Mouse (Mus musculus) heart, embryonic 11.5 days (tissue): ENCODE data around the gene Tom1l2. TPM values are rescaled to one million over a fixed set of nuclear protein-coding genes. Genes with fewer than 3 reads are reported as not detected.

ENCODE experiments used
- ATAC-seq: fragments of 200-750 bp; cut with Nextera tagmentation; replicated peaks from 2 replicates; pipeline ENCODE4 v1.8.0; 2017; ENCODE audit warnings: moderate library complexity; ENCODE audit not compliant: insufficient number of reproducible peaks, low FRiP score, low TSS enrichment
- H3K27ac ChIP-seq: fragments of 300-500 bp; sonication (generic); 2 replicates; pipeline ENCODE4 v1.5.1; 2014; ENCODE audit warnings: mild to moderate bottlenecking, low read depth, low read length
- H3K27me3 ChIP-seq: fragments of 300-500 bp; sonication (generic); 2 replicates; pipeline ENCODE4 v1.6.1; 2014; ENCODE audit warnings: mild to moderate bottlenecking, low read length, mixed read lengths; ENCODE audit not compliant: control insufficient read depth, insufficient read depth
- H3K36me3 ChIP-seq: fragments of 300-500 bp; sonication (generic); 2 replicates; pipeline ENCODE4 v1.6.1; 2014; ENCODE audit warnings: mild to moderate bottlenecking, low read length, moderate library complexity, mixed read lengths; ENCODE audit not compliant: control insufficient read depth, insufficient read depth
- H3K4me1 ChIP-seq: fragments of 300-500 bp; sonication (generic); 2 replicates; pipeline ENCODE4 v1.6.1; 2014; ENCODE audit warnings: low read length; ENCODE audit not compliant: control insufficient read depth, insufficient read depth
- H3K4me2 ChIP-seq: fragments of 300-500 bp; sonication (generic); 2 replicates; pipeline ENCODE4 v1.6.1; 2014; ENCODE audit warnings: mild to moderate bottlenecking, moderate library complexity
- H3K4me3 ChIP-seq: fragments of 300-500 bp; sonication (generic); 2 replicates; pipeline ENCODE4 v1.5.1; 2014; ENCODE audit warnings: low read depth, low read length
- H3K9ac ChIP-seq: fragments of 300-500 bp; sonication (generic); 2 replicates; pipeline ENCODE4 v1.6.1; 2014; ENCODE audit warnings: mild to moderate bottlenecking, low read depth, low read length, moderate library complexity
- H3K9me3 ChIP-seq: fragments of 300-500 bp; sonication (generic); replicated peaks from 2 replicates; pipeline ENCODE4 v1.6.1; 2016; ENCODE audit warnings: low read length; ENCODE audit not compliant: control insufficient read depth
- WGBS: fragments of 180-500 bp; shearing (Covaris S2); extraction: QIAGEN DNeasy Blood & Tissue Kit; methylation state at CpG from one replicate; pipeline ENCODE4 v1.1.7; 2014; ENCODE audit not compliant: insufficient replicate concordance; 5-methylcytosine and 5-hydroxymethylcytosine counted together
- polyA plus RNA-seq: library from polyadenylated mRNA; unstranded; fragments of >200 nt; fragmentation: Nextera tagmentation; extraction: Ambion mirVana; gene quantifications from 2 replicates; pipeline ENCODE4 v1.2.1, GENCODE M21; 2014

Tom1l2 gene
- polyA plus RNA-seq, 1 experiment from 2014 or later: 16.0 TPM

DNA sequence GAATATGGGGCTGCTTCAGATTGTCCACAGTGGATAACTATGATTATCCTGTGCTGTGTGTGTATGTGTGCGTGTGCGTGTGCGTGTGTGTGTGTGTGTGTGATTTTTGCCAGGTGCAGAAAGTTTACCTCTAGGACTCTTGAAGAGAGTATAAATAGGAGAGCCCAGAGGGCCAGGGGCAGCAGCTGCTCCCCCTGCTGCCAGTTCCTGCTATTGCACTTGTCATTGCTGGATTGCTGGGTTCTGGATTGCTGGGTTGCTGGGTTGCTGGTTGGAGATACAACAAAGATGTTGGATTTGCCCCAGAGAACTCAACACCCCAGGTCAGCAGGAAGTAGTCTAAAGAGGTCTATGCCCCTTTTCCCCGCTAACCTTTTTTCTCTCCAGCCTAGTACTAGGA, 14.4 kb downstream of the Tom1l2 start:
- no peaks in the 10 kb centered on the region for H3K36me3 ChIP-seq
- H3K27ac ChIP-seq: no peak overlapping the region
- no peak for ATAC-seq
- no peaks in the 10 kb centered on the region for H3K27me3 ChIP-seq
- H3K9ac ChIP-seq: no peak overlapping the region
- 0 out of 2 replicates have a peak, but pooled peaks cover 6% of the 10 kb centered on the region for H3K4me1 ChIP-seq
- H3K4me3 ChIP-seq: no peak overlapping the region
- 68% methylated on average over 4 of the region's 4 CpGs for WGBS
- no peaks in the 10 kb centered on the region for H3K9me3 ChIP-seq
- no peak overlapping the region for H3K4me2 ChIP-seq

DNA sequence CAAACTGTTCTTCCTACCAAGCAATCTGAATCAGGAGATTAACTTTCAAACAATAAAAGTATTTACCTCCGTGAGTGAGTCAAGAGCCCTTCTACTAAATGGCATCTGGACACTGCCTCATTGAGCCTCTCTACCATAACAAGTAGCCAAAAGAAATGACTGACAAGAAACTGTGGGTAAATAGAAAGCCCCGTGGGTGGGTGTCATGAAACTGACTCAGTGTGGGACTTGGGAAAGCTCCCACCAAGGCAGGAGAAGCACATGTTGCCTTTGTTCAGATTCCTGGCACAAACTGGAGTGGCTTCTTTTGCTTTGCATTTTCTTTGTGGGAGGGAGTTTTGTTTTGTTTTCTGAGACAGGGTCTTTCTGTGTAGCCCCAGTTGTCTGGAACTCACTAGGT, 16.9 kb downstream of the Tom1l2 start:
- no peak overlapping the region for H3K9ac ChIP-seq

DNA sequence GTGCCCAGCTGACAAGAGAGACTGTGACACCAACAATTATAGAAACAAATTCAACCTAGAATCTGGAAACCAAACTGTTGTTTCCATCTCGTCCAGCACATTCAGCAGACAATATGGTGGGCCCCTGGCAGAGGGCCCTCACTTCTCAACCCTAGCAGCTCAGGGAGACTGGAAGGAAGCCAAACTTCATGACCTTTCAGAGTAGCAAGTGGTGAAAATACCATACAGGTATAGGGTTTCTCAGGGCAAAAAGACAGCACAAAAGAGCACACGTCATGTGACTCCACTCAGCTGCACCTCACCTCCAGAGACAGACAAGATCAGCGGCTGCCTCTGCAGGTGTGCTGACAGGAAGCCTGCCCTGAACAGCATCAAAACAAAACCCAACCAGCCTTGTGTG, 18.6 kb downstream of the Tom1l2 start:
- Histone ChIP-seq H3K4me1 (0 out of 2 replicates have a peak, but pooled peaks cover 6% of the 10 kb centered on the region), H3K4me3 (no peak overlapping the region), H3K27me3 (no peaks in the 10 kb centered on the region), H3K9me3 (no peaks in the 10 kb centered on the region), H3K9ac (no peak overlapping the region), H3K4me2 (no peak overlapping the region), H3K36me3 (no peaks in the 10 kb centered on the region), H3K27ac (no peak overlapping the region)
- WGBS: 63% methylated on average over 3 of the region's 3 CpGs
- ATAC-seq: no peak

More for the DNA sequence above, 16.9 kb downstream of the Tom1l2 start:
- 80% methylated on average over 2 of the region's 2 CpGs for WGBS
- no peak overlapping the region for H3K4me2 ChIP-seq
- H3K9me3 ChIP-seq: no peaks in the 10 kb centered on the region
- H3K36me3 ChIP-seq: no peaks in the 10 kb centered on the region
- H3K27me3 ChIP-seq: no peaks in the 10 kb centered on the region
- no peak overlapping the region for H3K27ac ChIP-seq
- ATAC-seq: no peak
- H3K4me1 ChIP-seq: 0 out of 2 replicates have a peak, but pooled peaks cover 6% of the 10 kb centered on the region
- H3K4me3 ChIP-seq: no peak overlapping the region

DNA sequence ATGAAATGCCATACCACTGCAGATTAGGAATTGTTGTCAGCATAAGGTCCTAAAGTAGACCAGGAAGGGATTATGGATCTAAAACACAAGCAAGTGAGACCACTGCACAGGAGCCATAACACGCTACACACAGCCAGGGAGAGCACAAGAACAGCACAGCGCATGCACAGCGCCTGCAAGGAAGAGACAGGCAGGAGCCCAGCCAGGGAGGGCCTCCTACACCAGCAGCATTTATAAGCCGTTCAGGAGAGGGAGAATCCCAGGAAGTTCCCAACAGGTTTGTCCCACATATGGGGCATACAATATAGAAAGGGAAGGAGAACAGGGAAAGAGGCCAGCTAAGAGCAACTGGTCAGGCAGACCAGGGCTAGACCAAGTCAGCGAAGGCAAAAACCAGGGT, 19.2 kb downstream of the Tom1l2 start:
- Histone ChIP-seq H3K4me3 (no peak overlapping the region), H3K9me3 (no peaks in the 10 kb centered on the region), H3K36me3 (no peaks in the 10 kb centered on the region), H3K27ac (no peak overlapping the region), H3K9ac (no peak overlapping the region), H3K27me3 (no peaks in the 10 kb centered on the region), H3K4me2 (no peak overlapping the region), H3K4me1 (0 out of 2 replicates have a peak, but pooled peaks cover 6% of the 10 kb centered on the region)
- no peak for ATAC-seq
- 83% methylated on average over 5 of the region's 5 CpGs for WGBS

DNA sequence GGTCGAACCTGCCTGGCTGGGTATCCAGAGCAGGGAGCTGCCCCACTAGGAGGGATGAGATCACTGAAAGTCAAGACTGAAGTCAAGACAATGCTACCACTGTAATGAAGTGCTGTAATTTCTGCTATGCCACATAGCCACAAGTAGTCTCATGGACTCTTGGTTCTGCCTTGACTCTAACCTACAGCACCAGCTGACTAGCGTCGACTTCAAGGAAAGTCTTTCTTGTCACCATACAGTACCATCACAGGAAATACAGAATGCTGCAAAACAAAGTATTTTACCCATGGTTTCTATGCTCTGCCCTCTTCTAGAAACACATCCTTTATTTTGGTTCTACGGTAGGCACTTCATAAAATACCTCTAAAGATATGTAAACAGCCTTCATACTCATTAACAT, 22.2 kb downstream of the Tom1l2 start:
- H3K36me3 ChIP-seq: no peaks in the 10 kb centered on the region
- no peak overlapping the region for H3K9ac ChIP-seq
- H3K27ac ChIP-seq: no peak overlapping the region
- ATAC-seq: no peak
- no peak overlapping the region for H3K4me2 ChIP-seq
- H3K4me3 ChIP-seq: no peak overlapping the region
- 0 out of 2 replicates have a peak, but pooled peaks cover 6% of the 10 kb centered on the region for H3K4me1 ChIP-seq
- no peaks in the 10 kb centered on the region for H3K27me3 ChIP-seq
- 81% methylated on average over 4 of the region's 4 CpGs for WGBS
- H3K9me3 ChIP-seq: no peaks in the 10 kb centered on the region

DNA sequence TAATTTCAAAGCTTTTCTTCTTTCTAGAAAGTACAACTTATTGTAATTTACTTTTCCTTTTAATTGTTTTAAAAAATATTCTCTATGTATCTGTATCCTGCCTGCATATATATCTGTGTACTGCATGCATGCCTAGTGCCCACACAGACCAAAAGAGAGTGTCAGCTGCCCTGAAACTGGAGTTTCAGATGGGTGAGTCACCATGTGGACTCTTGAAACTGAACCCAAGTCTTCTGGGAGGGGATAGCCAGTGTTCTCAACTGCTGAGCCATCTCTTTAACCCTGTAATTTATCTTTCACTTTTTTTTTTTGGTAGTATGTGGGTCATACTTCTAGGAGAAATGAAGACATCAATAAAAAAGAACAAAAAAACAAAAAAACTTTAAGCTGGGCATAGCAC, 29.0 kb downstream of the Tom1l2 start:
- Histone ChIP-seq H3K9me3 (no peaks in the 10 kb centered on the region), H3K27me3 (no peaks in the 10 kb centered on the region), H3K4me1 (peaks cover 5% of the 10 kb centered on the region), H3K4me3 (no peak overlapping the region), H3K9ac (no peak overlapping the region), H3K27ac (no peak overlapping the region), H3K36me3 (no peaks in the 10 kb centered on the region), H3K4me2 (no peak overlapping the region)
- no peak for ATAC-seq

DNA sequence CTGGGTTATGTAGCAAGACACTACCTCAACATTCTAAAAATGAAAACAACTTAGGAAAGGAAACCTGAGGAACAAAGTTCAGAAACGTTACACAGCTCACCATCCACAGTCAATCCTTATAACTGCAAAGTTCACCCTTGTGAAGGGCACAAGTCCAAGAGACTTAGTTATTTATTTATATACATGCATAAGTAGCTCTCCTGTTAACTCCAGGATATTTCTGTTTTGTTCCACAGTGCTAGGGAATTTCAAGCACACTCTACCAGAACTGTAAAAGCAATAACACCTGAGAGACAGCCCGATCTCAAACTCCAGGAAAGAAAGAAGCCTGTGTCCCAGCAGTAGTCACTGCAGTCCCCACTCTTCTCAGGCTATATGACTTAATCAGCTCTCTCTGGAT, 31.3 kb downstream of the Tom1l2 start:
- no peak overlapping the region for H3K27ac ChIP-seq
- H3K9me3 ChIP-seq: no peaks in the 10 kb centered on the region
- no peaks in the 10 kb centered on the region for H3K36me3 ChIP-seq
- no peak for ATAC-seq
- H3K4me1 ChIP-seq: peaks cover 9% of the 10 kb centered on the region
- H3K4me2 ChIP-seq: no peak overlapping the region
- H3K4me3 ChIP-seq: no peak overlapping the region
- no peaks in the 10 kb centered on the region for H3K27me3 ChIP-seq
- no peak overlapping the region for H3K9ac ChIP-seq
- WGBS: 69% methylated on average over 2 of the region's 2 CpGs

DNA sequence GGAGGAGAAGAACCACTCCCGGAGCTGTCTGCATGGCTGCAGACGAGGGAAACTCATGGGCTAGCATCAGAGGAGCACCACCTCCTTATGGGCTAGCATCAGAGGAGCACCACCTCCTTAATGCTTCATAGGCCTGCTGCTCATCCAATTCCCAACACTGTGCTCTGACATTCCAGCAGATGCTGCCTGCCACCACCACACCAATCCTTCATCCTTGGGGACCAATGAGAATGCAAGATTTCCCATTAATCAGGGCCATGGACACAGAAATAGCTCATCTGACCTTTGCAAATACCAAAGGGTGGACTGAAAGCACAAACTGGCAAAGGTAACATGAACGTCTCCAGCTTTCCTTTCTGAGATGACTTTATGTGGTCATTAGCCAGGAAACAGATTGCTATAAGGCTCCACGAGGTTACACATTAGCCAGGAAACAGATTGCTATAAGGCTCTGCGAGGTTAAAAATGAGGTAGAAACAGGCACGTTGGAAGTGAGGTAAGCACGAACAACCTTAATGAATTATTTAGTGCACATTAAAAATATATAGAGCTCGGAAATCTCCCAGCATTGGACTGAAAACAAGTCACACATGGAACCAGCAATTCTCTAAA, 32.2 kb downstream of the Tom1l2 start:
- 72% methylated on average over 8 of the region's 8 CpGs for WGBS
- H3K4me3 ChIP-seq: no peak overlapping the region
- H3K9me3 ChIP-seq: no peaks in the 10 kb centered on the region
- H3K27me3 ChIP-seq: no peaks in the 10 kb centered on the region
- no peak overlapping the region for H3K9ac ChIP-seq
- H3K36me3 ChIP-seq: no peaks in the 10 kb centered on the region
- H3K27ac ChIP-seq: no peak overlapping the region
- H3K4me1 ChIP-seq: peaks cover 9% of the 10 kb centered on the region
- H3K4me2 ChIP-seq: no peak overlapping the region
- no peak for ATAC-seq
